Mouse (Mus musculus) erythroblast, embryonic 14.5 days (primary cell): Measurements from ENCODE around the gene Ppip5k2.

Experiments
- GATA1 ChIP-seq: IDR thresholded peaks from 2 replicates; pipeline ENCODE4 v1.6.1; 2012; ENCODE audit warnings: low read length, inconsistent platforms, mixed read lengths
- TAL1 ChIP-seq: IDR thresholded peaks from 3 replicates; pipeline ENCODE4 v1.6.1; 2012; ENCODE audit warnings: low read length, inconsistent platforms, mixed read lengths

- TF ChIP-seq TAL1, result no peak
- no peak for TF ChIP-seq GATA1
Observed at GRCm38 (mm10) chr1:97714334-97714868, 55.8 kb downstream of the Ppip5k2 start.
